Mouse (Mus musculus) testis, postnatal 14 days (tissue): ENCODE data around the gene Slc13a2.

Source experiments
- DNase-seq: peaks from one replicate; pipeline ENCODE4 v3.0.0; 2021; ENCODE audit warnings: low spot score

Slc13a2 gene

DNA sequence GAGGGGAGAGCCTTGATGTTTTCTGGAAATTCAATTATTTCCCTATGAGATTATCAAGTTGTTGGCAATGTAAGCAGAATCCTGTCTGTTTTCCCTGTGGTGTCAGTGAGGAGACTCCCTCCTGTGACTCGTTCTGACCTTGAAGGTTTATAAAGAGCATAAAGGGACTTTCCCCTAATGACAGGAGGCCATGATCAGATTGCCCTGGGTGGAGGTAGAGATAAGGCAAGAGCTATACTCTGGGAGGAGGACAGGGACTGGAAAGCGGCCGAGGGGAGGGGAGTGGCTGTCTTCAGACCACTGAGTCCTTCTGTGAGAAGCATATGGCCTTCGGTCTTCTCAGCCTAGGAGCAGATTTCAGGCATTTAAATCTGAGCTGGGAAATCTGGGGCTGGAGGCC lies 12.0 kb upstream of the Slc13a2 start:
- no peak for DNase-seq

DNA sequence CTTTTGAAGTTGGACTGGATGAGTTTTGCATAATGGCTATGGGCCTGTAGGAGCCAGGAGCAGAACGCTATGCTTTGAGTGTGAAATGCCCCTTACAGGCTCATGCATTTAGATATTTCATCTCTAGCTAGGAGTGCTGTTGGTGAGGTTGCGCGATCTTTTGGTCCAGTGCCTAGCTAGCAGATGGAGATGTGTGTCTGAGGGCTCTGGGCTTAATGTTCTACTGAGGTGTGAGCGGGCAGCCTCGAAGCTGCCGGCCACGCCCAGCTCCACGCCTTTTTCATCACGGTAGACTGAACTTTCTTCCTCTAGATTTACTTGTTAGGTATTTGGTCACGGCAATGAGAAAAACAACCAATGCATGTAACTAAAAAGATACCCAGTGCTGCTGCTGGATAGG lies 9.2 kb upstream of the Slc13a2 start:
- DNase-seq, result no peak

- no peak for DNase-seq
Observed at GRCm38 (mm10) chr11:78430195-78430878, 8.3 kb upstream of the Slc13a2 start.

DNA sequence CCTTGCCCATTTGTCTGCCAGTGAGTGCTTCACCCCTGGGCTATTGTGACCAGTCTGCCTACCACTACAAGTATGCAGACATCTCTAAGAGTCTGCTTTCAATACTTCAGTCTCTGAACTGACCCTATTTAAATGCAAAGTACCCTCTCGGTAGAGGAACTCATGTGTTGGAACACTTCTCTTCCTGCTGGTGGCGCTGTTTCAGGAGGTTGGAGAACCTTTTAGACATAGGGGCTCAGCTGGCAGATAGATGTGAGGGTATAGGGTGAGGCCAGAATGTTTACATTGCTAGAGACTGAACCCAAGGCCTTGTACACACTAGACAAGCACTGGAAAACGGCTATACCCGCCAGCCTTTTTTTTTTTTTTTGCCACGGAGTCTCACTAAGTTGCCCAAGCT lies 6.3 kb upstream of the Slc13a2 start:
- DNase-seq, result no peak

GRCm38 (mm10) chr11:78427655-78428054 lies 5.6 kb upstream of the Slc13a2 start:
- DNase-seq, result no peak

- no peak for DNase-seq
Observed at GRCm38 (mm10) chr11:78425572-78425971, 3.6 kb upstream of the Slc13a2 start.

DNA sequence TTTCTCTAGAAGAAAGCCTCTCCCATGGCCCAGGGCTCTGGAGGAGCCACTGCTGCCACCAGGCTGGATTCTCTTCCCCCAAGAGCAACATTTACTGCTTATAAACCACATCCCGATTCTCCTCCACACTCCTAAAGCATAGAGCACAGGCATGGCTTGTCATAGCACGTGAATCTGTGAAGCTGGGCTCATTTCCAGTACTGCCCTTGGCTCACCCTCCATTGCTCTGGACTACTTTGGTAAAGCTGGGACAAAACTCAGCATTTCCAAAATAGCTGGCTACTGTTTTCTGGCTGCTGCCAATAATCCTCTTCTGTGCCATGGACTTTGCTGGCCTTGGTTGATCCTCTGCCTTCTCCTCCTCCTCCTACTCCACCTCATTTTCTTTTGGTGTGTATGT lies 2.3 kb upstream of the Slc13a2 start:
- no peak for DNase-seq

GRCm38 (mm10) chr11:78421201-78422009 lies 612 bp downstream of the Slc13a2 start:
- no peak for DNase-seq

GRCm38 (mm10) chr11:78420263-78420889 lies 1.6 kb downstream of the Slc13a2 start:
- DNase-seq, result no peak

DNA sequence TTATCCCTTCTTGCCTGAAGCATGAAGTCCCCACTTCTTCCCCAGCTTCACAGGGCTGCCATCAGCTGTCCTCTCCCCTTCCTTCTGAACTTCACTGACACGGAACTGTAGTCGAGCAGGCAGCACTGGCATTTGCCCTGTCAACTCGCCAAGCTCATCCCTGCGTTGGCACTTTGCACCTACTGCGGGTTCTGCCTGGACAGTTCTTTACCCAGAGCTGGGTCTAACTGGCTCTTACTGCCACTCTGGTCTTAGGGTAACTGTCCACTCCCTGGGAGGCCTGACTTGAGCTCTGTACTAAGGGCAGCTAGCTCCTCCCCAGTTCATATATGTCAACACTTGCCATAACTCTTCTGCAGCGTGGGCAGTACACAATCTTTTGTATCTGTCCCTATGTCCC lies 5.2 kb downstream of the Slc13a2 start:
- no peak for DNase-seq

DNA sequence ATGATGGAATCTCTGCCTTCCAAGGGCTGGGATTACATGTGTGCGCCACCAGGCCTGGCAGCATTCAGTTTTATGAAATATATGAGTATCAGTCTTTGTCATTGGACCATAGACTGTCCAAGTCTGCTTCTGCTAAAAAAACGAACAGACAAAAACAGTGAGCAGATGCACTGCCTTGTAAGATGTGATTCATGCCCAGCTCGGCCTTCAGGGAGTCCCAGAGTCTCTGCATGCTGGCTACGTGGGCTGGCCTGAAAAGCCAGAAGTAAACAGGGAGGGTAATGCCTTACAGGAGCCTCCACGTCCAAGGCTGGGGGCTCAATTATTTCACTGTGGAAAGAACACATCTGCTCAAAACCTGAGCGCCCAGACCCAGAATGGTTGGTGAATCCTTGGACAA lies 9.2 kb downstream of the Slc13a2 start:
- DNase-seq, result no peak

DNA sequence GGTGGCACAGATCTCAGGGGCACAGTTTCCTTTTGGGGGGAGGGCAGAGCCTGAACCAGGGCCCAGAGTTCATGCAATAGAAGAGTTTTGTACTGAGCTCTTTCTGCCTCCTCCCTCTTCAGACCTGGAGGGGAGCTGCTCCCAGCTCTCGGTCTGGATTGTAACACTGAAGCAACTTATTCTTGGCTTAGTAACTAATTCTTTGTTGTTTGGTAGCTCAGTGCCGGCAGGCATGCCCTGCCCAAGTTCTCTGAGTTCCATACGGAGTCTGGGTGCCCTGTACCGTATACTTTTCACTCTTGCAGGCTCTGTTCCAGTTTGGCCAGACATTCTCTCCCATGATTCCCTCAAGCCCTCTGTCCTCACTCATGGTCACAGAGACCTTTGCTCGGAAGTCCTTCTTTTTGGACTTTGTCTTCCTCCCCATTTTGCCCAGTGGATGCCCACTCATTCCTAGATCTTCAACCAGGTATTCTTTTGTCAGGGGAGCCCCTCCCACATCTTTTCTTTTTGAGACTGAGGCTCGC lies 9.6 kb downstream of the Slc13a2 start:
- DNase-seq, result peak; percentile 79

GRCm38 (mm10) chr11:78411606-78412323 lies 10.3 kb downstream of the Slc13a2 start:
- DNase-seq, result no peak

GRCm38 (mm10) chr11:78408256-78409240 lies 13.5 kb downstream of the Slc13a2 start:
- no peak for DNase-seq

DNA sequence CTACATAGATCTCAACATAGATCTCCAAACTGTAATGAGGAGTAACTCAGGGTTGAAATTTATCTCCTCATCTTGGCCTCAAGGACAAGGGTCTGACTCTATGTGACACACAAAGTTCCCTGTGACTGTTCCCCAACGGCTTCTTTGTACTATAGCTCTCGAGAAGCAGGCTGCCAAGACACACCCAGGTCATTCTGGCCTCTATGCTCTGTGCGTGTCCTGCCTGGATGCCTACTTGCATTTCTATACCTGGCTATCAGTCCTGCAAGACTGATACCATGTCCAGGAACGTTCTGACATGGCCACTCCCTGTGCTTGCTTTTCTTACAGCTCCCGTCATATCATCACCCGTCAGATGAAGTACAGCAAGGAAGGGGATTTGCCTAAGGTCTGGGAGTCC lies 20.0 kb downstream of the Slc13a2 start:
- no peak for DNase-seq

DNA sequence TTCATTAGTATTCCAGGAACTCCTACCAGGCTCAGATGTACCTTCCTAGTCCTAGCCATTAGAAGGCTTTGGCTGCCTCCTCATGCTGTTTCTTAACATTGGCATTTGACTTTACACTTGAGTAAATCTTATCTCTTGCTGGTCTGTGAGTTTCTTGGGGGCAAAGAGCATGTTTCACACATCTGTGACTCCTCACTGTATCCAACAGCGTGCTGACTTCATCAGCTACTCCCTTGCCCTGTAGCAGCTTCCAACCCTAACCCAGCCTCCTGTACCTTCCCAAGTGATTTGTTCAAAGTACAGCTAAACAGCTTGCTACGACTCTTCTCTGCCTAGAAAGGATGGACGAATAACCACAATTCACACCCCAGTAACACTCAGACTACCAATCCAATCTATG lies 20.5 kb downstream of the Slc13a2 start:
- DNase-seq, result no peak

DNA sequence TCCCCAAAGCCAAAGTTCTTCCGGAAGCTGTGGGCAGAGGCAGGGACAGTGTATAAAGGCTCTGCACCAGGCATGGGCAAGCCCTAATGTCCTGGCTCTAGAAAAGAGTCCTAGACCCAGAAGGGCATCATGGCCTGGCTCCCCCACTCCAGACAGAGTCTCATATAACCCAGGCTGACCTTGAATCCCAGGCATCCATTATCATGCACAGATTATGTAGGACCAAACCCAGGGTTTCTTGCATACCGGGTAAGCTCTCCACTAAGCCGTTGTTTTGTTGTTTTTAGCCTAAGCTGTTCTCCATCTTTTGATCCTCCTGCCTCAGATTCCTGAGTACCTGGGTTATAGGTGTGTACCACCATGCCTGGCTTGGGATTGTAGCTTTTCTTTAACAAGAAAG lies 21.1 kb downstream of the Slc13a2 start:
- DNase-seq, result no peak

- DNase-seq, result peak; percentile 48
Observed at GRCm38 (mm10) chr11:78399680-78400079, 22.3 kb downstream of the Slc13a2 start.

- DNase-seq, result no peak
Observed at GRCm38 (mm10) chr11:78398212-78398611, 23.8 kb downstream of the Slc13a2 start.

DNA sequence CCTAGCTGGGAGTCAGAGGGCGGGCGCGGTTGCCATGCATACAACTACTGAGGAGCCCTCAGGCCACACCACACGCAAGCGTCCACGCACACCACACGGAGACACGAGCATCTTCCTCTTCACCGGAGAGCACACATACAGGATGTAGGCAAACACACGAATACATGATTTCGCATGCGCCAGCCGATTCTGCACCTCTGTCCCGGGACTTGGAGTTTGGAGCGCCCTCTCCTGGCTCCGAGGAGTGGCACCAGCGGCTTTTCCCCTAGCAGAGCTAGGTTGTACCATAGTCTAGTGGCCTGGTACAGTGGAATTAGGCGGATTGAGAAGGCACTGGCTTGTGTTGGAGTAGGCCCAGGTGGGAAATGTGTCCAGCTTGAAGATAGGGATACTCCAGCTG lies 24.6 kb downstream of the Slc13a2 start:
- DNase-seq, result peak; percentile 66

DNA sequence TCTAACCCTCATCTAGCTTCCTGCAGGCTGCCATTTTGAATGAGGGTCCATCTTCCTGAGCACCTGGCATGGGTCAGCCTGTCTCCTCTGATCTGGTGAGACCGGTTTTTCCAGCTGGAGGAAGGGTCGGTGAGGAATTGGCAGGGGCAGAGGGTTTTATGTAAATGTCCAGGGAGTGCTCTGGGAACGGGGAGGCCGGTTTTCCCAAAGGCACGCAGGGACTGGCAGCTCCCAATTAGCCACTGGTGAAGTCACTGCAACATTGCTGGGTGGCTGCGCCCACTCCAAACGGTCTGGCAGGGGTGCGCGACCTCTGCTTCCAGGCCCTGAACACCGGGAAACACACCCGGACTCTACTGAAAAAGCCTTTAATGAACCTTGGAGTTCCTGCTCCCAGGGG lies 25.1 kb downstream of the Slc13a2 start:
- peak; percentile 31 for DNase-seq
